Mouse (Mus musculus) liver, embryonic 15.5 days (tissue): ENCODE data around the gene Cd180. TPM values are rescaled to one million over a fixed set of nuclear protein-coding genes. Genes with fewer than 3 reads are reported as not detected.
A peak's percentile ranks its signal among the peaks of the same experiment; 100 is the strongest.

ENCODE experiments used
- ATAC-seq: fragments of 200-750 bp; cut with Nextera tagmentation; 2 replicates; pipeline ENCODE4 v1.8.0; 2017; ENCODE audit warnings: moderate number of reproducible peaks, mild to moderate bottlenecking, moderate library complexity; ENCODE audit not compliant: insufficient read depth
- H3K27ac ChIP-seq: fragments of 300-500 bp; sonication (generic); replicated peaks from 2 replicates; pipeline ENCODE4 v1.5.1; 2015; ENCODE audit warnings: mild to moderate bottlenecking, inconsistent platforms
- H3K27me3 ChIP-seq: fragments of 300-500 bp; sonication (generic); 2 replicates; pipeline ENCODE4 v1.6.1; 2015; ENCODE audit warnings: mild to moderate bottlenecking, inconsistent platforms
- H3K36me3 ChIP-seq: fragments of 300-500 bp; sonication (generic); replicated peaks from 2 replicates; pipeline ENCODE4 v1.6.1; 2015; ENCODE audit warnings: moderate library complexity, mild to moderate bottlenecking, inconsistent platforms
- H3K4me1 ChIP-seq: fragments of 300-500 bp; sonication (generic); replicated peaks from 2 replicates; pipeline ENCODE4 v1.6.1; 2015; ENCODE audit warnings: inconsistent platforms
- H3K4me2 ChIP-seq: fragments of 300-500 bp; sonication (generic); 2 replicates; pipeline ENCODE4 v1.6.1; 2015; ENCODE audit warnings: moderate library complexity, mild to moderate bottlenecking, inconsistent platforms
- H3K4me3 ChIP-seq: fragments of 300-500 bp; sonication (generic); replicated peaks from 2 replicates; pipeline ENCODE4 v1.5.1; 2015; ENCODE audit warnings: mild to moderate bottlenecking, inconsistent platforms
- H3K9ac ChIP-seq: fragments of 300-500 bp; sonication (generic); 2 replicates; pipeline ENCODE4 v1.6.1; 2015; ENCODE audit warnings: moderate library complexity, mild to moderate bottlenecking, inconsistent platforms
- H3K9me3 ChIP-seq: fragments of 300-500 bp; sonication (generic); replicated peaks from 2 replicates; pipeline ENCODE4 v1.6.1; 2016; ENCODE audit warnings: inconsistent platforms
- WGBS: fragments of 180-500 bp; shearing (Covaris S2); methylation state at CpG from one replicate; pipeline ENCODE4 v1.1.7; 2015; ENCODE audit warnings: mixed read lengths; ENCODE audit not compliant: insufficient replicate concordance; 5-methylcytosine and 5-hydroxymethylcytosine counted together
- polyA plus RNA-seq: library from polyadenylated mRNA; unstranded; fragments of >200 nt; fragmentation: Nextera tagmentation; extraction: Ambion mirVana; gene quantifications from 2 replicates; pipeline ENCODE4 v1.2.1, GENCODE M21; 2015

The Cd180 gene
- polyA plus RNA-seq, 1 experiment from 2014 or later: 0.78 TPM

GRCm38 (mm10) chr13:102761410-102761809 lies 68.1 kb downstream of the Cd180 start:
- H3K4me1 ChIP-seq: no peaks in the 10 kb centered on the region; the same call in 1 of the 2 replicates
- 59% methylated on average over 9 of the region's 9 CpGs for WGBS

GRCm38 (mm10) chr13:102762203-102762602 lies 68.8 kb downstream of the Cd180 start:
- ATAC-seq: no peak
- no peaks in the 10 kb centered on the region for H3K9me3 ChIP-seq
- 70% methylated on average over 10 of the region's 10 CpGs for WGBS
- H3K36me3 ChIP-seq: no peaks in the 10 kb centered on the region
- no peak overlapping the region for H3K9ac ChIP-seq
- no peaks in the 10 kb centered on the region; the same call in 1 of the 2 replicates for H3K4me1 ChIP-seq
- H3K4me2 ChIP-seq: no peak overlapping the region
- no peak overlapping the region for H3K27ac ChIP-seq
- H3K4me3 ChIP-seq: no peak overlapping the region
- H3K27me3 ChIP-seq: no peaks in the 10 kb centered on the region

More at GRCm38 (mm10) chr13:102761410-102761809, 68.1 kb downstream of the Cd180 start:
- H3K4me3 ChIP-seq: no peak overlapping the region
- H3K27ac ChIP-seq: no peak overlapping the region
- H3K9me3 ChIP-seq: no peaks in the 10 kb centered on the region
- no peak for ATAC-seq
- H3K27me3 ChIP-seq: no peaks in the 10 kb centered on the region
- no peaks in the 10 kb centered on the region for H3K36me3 ChIP-seq
- H3K4me2 ChIP-seq: no peak overlapping the region
- no peak overlapping the region for H3K9ac ChIP-seq

GRCm38 (mm10) chr13:102764218-102764617 lies 70.9 kb downstream of the Cd180 start:
- H3K4me3 ChIP-seq: no peak overlapping the region
- H3K9ac ChIP-seq: no peak overlapping the region
- H3K27me3 ChIP-seq: no peaks in the 10 kb centered on the region
- H3K4me2 ChIP-seq: no peak overlapping the region
- ATAC-seq: no peak
- H3K27ac ChIP-seq: no peak overlapping the region
- H3K9me3 ChIP-seq: no peaks in the 10 kb centered on the region
- no peaks in the 10 kb centered on the region; the same call in 1 of the 2 replicates for H3K4me1 ChIP-seq
- WGBS: 79% methylated on average over 1 of the region's 1 CpGs
- H3K36me3 ChIP-seq: no peaks in the 10 kb centered on the region

GRCm38 (mm10) chr13:102765216-102765615 lies 71.9 kb downstream of the Cd180 start:
- Histone ChIP-seq H3K27ac (no peak overlapping the region), H3K4me1 (no peaks in the 10 kb centered on the region; the same call in 1 of the 2 replicates), H3K27me3 (no peaks in the 10 kb centered on the region), H3K9ac (no peak overlapping the region), H3K4me2 (no peak overlapping the region), H3K4me3 (no peak overlapping the region), H3K9me3 (no peaks in the 10 kb centered on the region), H3K36me3 (no peaks in the 10 kb centered on the region)
- WGBS: 84% methylated on average over 11 of the region's 11 CpGs
- no peak for ATAC-seq

- H3K4me3 ChIP-seq: no peak overlapping the region
- no peaks in the 10 kb centered on the region; the same call in 1 of the 2 replicates for H3K4me1 ChIP-seq
- ATAC-seq: no peak
- no peaks in the 10 kb centered on the region for H3K27me3 ChIP-seq
- WGBS: 33% methylated on average over 7 of the region's 7 CpGs
- H3K36me3 ChIP-seq: 0 out of 2 replicates have a peak, but pooled peaks cover 2% of the 10 kb centered on the region
- H3K27ac ChIP-seq: no peak overlapping the region
- no peaks in the 10 kb centered on the region for H3K9me3 ChIP-seq
- H3K9ac ChIP-seq: no peak overlapping the region
- H3K4me2 ChIP-seq: no peak overlapping the region
Measured at GRCm38 (mm10) chr13:102767110-102767509, 73.8 kb downstream of the Cd180 start.

- no peak for ATAC-seq
- no peaks in the 10 kb centered on the region for H3K27me3 ChIP-seq
- H3K36me3 ChIP-seq: 0 out of 2 replicates have a peak, but pooled peaks cover 2% of the 10 kb centered on the region
- H3K4me1 ChIP-seq: peaks cover 10% of the 10 kb centered on the region
- WGBS: 82% methylated on average over 11 of the region's 11 CpGs
- H3K9me3 ChIP-seq: no peaks in the 10 kb centered on the region
- no peak overlapping the region for H3K9ac ChIP-seq
- no peak overlapping the region for H3K27ac ChIP-seq
- no peak overlapping the region for H3K4me3 ChIP-seq
- H3K4me2 ChIP-seq: no peak overlapping the region
Measured at GRCm38 (mm10) chr13:102768512-102768911, 75.2 kb downstream of the Cd180 start.

GRCm38 (mm10) chr13:102770194-102770593 lies 76.8 kb downstream of the Cd180 start:
- WGBS: 76% methylated on average over 8 of the region's 8 CpGs
- no peak for ATAC-seq

GRCm38 (mm10) chr13:102773169-102773568 lies 79.8 kb downstream of the Cd180 start:
- Histone ChIP-seq H3K4me2 (no peak overlapping the region), H3K4me3 (no peak overlapping the region), H3K9ac (no peak overlapping the region), H3K27ac (no peak overlapping the region), H3K27me3 (no peaks in the 10 kb centered on the region), H3K4me1 (peaks cover 15% of the 10 kb centered on the region), H3K9me3 (no peaks in the 10 kb centered on the region), H3K36me3 (0 out of 2 replicates have a peak, but pooled peaks cover 5% of the 10 kb centered on the region)
- WGBS: 24% methylated on average over 9 of the region's 9 CpGs
- peak; percentile 47 for ATAC-seq

More at GRCm38 (mm10) chr13:102770194-102770593, 76.8 kb downstream of the Cd180 start:
- Histone ChIP-seq H3K9me3 (no peaks in the 10 kb centered on the region), H3K27ac (no peak overlapping the region), H3K36me3 (0 out of 2 replicates have a peak, but pooled peaks cover 2% of the 10 kb centered on the region), H3K4me1 (peaks cover 15% of the 10 kb centered on the region), H3K4me2 (no peak overlapping the region), H3K9ac (no peak overlapping the region), H3K4me3 (no peak overlapping the region), H3K27me3 (no peaks in the 10 kb centered on the region)

- Histone ChIP-seq H3K4me3 (no peak overlapping the region), H3K36me3 (0 out of 2 replicates have a peak, but pooled peaks cover 7% of the 10 kb centered on the region), H3K9me3 (no peaks in the 10 kb centered on the region), H3K4me1 (peaks cover 20% of the 10 kb centered on the region), H3K27me3 (no peaks in the 10 kb centered on the region), H3K9ac (no peak overlapping the region), H3K27ac (no peak overlapping the region), H3K4me2 (no peak overlapping the region)
- no peak for ATAC-seq
- 75% methylated on average over 7 of the region's 7 CpGs for WGBS
Measured at GRCm38 (mm10) chr13:102774786-102775201, 81.4 kb downstream of the Cd180 start.

GRCm38 (mm10) chr13:102775506-102775905 lies 82.1 kb downstream of the Cd180 start:
- no peak overlapping the region for H3K4me3 ChIP-seq
- no peaks in the 10 kb centered on the region for H3K27me3 ChIP-seq
- H3K27ac ChIP-seq: no peak overlapping the region
- ATAC-seq: no peak
- WGBS: 72% methylated on average over 6 of the region's 6 CpGs
- peaks cover 20% of the 10 kb centered on the region for H3K4me1 ChIP-seq
- H3K9me3 ChIP-seq: no peaks in the 10 kb centered on the region
- H3K36me3 ChIP-seq: 0 out of 2 replicates have a peak, but pooled peaks cover 4% of the 10 kb centered on the region
- H3K9ac ChIP-seq: no peak overlapping the region
- H3K4me2 ChIP-seq: no peak overlapping the region

- Histone ChIP-seq H3K4me1 (peaks cover 9% of the 10 kb centered on the region; the same call in 1 of the 2 replicates), H3K4me3 (no peak overlapping the region), H3K36me3 (0 out of 2 replicates have a peak, but pooled peaks cover 4% of the 10 kb centered on the region), H3K4me2 (no peak overlapping the region), H3K9ac (no peak overlapping the region), H3K27me3 (no peaks in the 10 kb centered on the region), H3K9me3 (no peaks in the 10 kb centered on the region), H3K27ac (no peak overlapping the region)
- WGBS: 32% methylated on average over 3 of the region's 3 CpGs
- ATAC-seq: peak; percentile 51
Measured at GRCm38 (mm10) chr13:102778859-102779258, 85.5 kb downstream of the Cd180 start.

- no peak for ATAC-seq
- WGBS: 68% methylated on average over 3 of the region's 3 CpGs
- no peak overlapping the region for H3K4me3 ChIP-seq
- 0 out of 2 replicates have a peak, but pooled peaks cover 4% of the 10 kb centered on the region for H3K36me3 ChIP-seq
- H3K27ac ChIP-seq: no peak overlapping the region
- H3K4me2 ChIP-seq: no peak overlapping the region
- H3K27me3 ChIP-seq: no peaks in the 10 kb centered on the region
- no peak overlapping the region for H3K9ac ChIP-seq
- H3K9me3 ChIP-seq: no peaks in the 10 kb centered on the region
- peaks cover 5% of the 10 kb centered on the region; the same call in 1 of the 2 replicates for H3K4me1 ChIP-seq
Measured at GRCm38 (mm10) chr13:102779275-102779674, 85.9 kb downstream of the Cd180 start.
